ENCODE assay signal across 8 mouse cellular contexts in the genomic region with DNA sequence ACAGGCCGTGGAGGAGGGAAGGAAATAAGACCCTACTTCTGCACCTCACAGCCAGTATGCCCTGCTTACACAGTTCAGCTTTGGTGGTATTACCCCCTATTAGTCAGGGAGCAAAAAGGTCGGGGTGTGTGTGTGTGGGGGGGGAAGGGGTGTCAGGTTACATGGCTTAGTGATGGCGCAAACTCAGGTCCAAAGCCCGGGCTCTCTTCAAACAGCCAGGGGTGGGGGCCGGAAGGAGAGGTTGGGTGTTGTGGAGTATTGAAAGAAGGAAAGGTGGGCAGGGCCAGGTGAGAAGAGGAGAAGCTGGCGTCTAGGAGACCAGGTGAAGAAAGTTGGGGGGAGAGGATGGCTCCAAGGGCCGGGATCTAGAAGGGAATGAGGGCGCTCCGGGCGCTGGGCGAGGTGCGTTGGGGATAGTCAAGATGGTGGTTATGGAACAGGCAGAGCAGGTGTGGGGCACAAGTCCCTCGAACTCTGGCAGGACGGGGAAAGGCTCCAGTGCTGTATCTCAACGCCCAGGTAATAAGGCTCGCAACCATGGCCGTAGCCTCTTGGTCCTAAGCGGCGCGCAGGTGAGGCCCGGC. TPM values are rescaled to one million over a fixed set of nuclear protein-coding genes. Genes with fewer than 3 reads are reported as not detected.
DNase-seq lines count a peak whose midpoint lies in the region; ATAC-seq and TF ChIP-seq lines count a peak whose summit lies in the region.

No protein-coding gene starts in this region.

- H3K27me3 ChIP-seq in intestine, postnatal 0 days (replicated peaks; ENCODE audit: control insufficient read depth, insufficient read depth, low read length), result no peaks in the 10 kb centered on the region
- no peaks in the 10 kb centered on the region for H3K27me3 ChIP-seq in lung, embryonic 16.5 days (ENCODE audit: control insufficient read depth, insufficient read depth, low read depth, low read length)
- H3K27me3 ChIP-seq in stomach, embryonic 14.5 days (ENCODE audit: control insufficient read depth, insufficient read depth, low read length), result no peaks in the 10 kb centered on the region

- peak overlapping the region; percentile 75 for H3K4me3 ChIP-seq in intestine, postnatal 0 days (ENCODE audit: low read depth, low read length)
- H3K4me3 ChIP-seq in lung, embryonic 16.5 days (ENCODE audit: low read length), result peak overlapping the region; percentile 86
- peak overlapping the region; percentile 79 for H3K4me3 ChIP-seq in stomach, embryonic 14.5 days (ENCODE audit: low read depth, low read length)

- H3K27ac ChIP-seq in intestine, postnatal 0 days (ENCODE audit: low read depth, low read length), result peak overlapping the region; percentile 77
- H3K27ac ChIP-seq in lung, embryonic 16.5 days (ENCODE audit: low read length), result peak overlapping the region; percentile 99
- peak overlapping the region; percentile 100 for H3K27ac ChIP-seq in stomach, embryonic 14.5 days (ENCODE audit: low read length)

- no peaks in the 10 kb centered on the region for H3K9me3 ChIP-seq in intestine, postnatal 0 days (ENCODE audit: control insufficient read depth)
- H3K9me3 ChIP-seq in lung, embryonic 16.5 days (ENCODE audit: control insufficient read depth, low read length), result no peaks in the 10 kb centered on the region
- no peaks in the 10 kb centered on the region for H3K9me3 ChIP-seq in stomach, embryonic 14.5 days (ENCODE audit: control insufficient read depth, low read depth, low read length)

- peak; percentile 58 for DNase-seq in kidney, adult 11 months
- DNase-seq in kidney, adult 18-20 months, result no peak
- DNase-seq in embryo, embryonic 9.5 days (ENCODE audit: extremely low spot score), result peak; percentile 71
- no peak for DNase-seq in gastrocnemius, adult 8-10 months (ENCODE audit: low spot score in 2 of 2)
- no peak for DNase-seq in thymus, postnatal 36 days

- H3K9ac ChIP-seq in intestine, postnatal 0 days (ENCODE audit: low read depth, low read length), result peak overlapping the region; percentile 75
- H3K9ac ChIP-seq in lung, embryonic 16.5 days (ENCODE audit: low read length), result peak overlapping the region; percentile 97
- H3K9ac ChIP-seq in stomach, embryonic 14.5 days (replicated peaks; ENCODE audit: low read depth, low read length), result peak overlapping the region; percentile 92

- WGBS in intestine, postnatal 0 days, result 2% methylated on average over 21 of the region's 21 CpGs
- 2% methylated on average over 21 of the region's 21 CpGs for WGBS in lung, embryonic 16.5 days
- WGBS in stomach, embryonic 14.5 days, result 2% methylated on average over 19 of the region's 21 CpGs

- no peak for TF ChIP-seq CTCF in intestine, postnatal 0 days (IDR thresholded peaks at IDR 0.05; ENCODE audit: low read depth)

- peaks cover 14% of the 10 kb centered on the region for H3K36me3 ChIP-seq in intestine, postnatal 0 days (ENCODE audit: control insufficient read depth, insufficient read depth)
- H3K36me3 ChIP-seq in lung, embryonic 16.5 days (ENCODE audit: control insufficient read depth, insufficient read depth, low read length), result peaks cover 6% of the 10 kb centered on the region
- peaks cover 12% of the 10 kb centered on the region for H3K36me3 ChIP-seq in stomach, embryonic 14.5 days (ENCODE audit: control insufficient read depth, insufficient read depth, low read length)

- peak; percentile 71 for ATAC-seq in intestine, postnatal 0 days
- peak; percentile 46 for ATAC-seq in lung, embryonic 16.5 days (ENCODE audit: low read depth)
- peak; percentile 57 for ATAC-seq in stomach, embryonic 14.5 days (ENCODE audit: insufficient number of reproducible peaks, insufficient read depth, low FRiP score, low read depth)

- peaks cover 6% of the 10 kb centered on the region; the same call in 1 of the 2 replicates for H3K4me1 ChIP-seq in intestine, postnatal 0 days (replicated peaks; ENCODE audit: control insufficient read depth, insufficient read depth, low read length)
- peaks cover 60% of the 10 kb centered on the region for H3K4me1 ChIP-seq in lung, embryonic 16.5 days (replicated peaks; ENCODE audit: control insufficient read depth, insufficient read depth, low read length)
- peaks cover 35% of the 10 kb centered on the region for H3K4me1 ChIP-seq in stomach, embryonic 14.5 days (ENCODE audit: control insufficient read depth, insufficient read depth, low read length)

- peak overlapping the region; percentile 98 for H3K4me2 ChIP-seq in intestine, postnatal 0 days (replicated peaks; ENCODE audit: low read depth)
- H3K4me2 ChIP-seq in lung, embryonic 16.5 days (ENCODE audit: low read depth, low read length), result peak overlapping the region; percentile 87
- peak overlapping the region; percentile 81 for H3K4me2 ChIP-seq in stomach, embryonic 14.5 days (replicated peaks; ENCODE audit: low read depth, low read length)

RNA-seq across cellular contexts. Expression of gene Plxnb1, which starts 0.5 kb away (rescaled TPM):
- polyA plus RNA-seq in intestine, postnatal 0 days (2015; fragmentation: Nextera tagmentation; extraction: Ambion mirVana), result 1.3 and 1.6 TPM in 2 replicates
- 17.4 and 18.6 TPM in 2 replicates for polyA plus RNA-seq in lung, embryonic 16.5 days (2015; fragmentation: Nextera tagmentation; extraction: Ambion mirVana)
- polyA plus RNA-seq in stomach, embryonic 14.5 days (2014; fragmentation: Nextera tagmentation; extraction: Ambion mirVana), result 15.8 and 17.5 TPM in 2 replicates
- under 1 TPM; 0.58 to 0.87 (median 0.74) TPM for total RNA-seq in gastrocnemius, adult 8-10 months (2022)

RNA-seq across cellular contexts. Expression of gene Tma7, which starts 12.3 kb away (rescaled TPM):
- polyA plus RNA-seq in intestine, postnatal 0 days (2015; fragmentation: Nextera tagmentation; extraction: Ambion mirVana), result 683 and 718 TPM in 2 replicates
- 524 and 545 TPM in 2 replicates for polyA plus RNA-seq in lung, embryonic 16.5 days (2015; fragmentation: Nextera tagmentation; extraction: Ambion mirVana)
- polyA plus RNA-seq in stomach, embryonic 14.5 days (2014; fragmentation: Nextera tagmentation; extraction: Ambion mirVana), result 633 and 676 TPM in 2 replicates
- total RNA-seq in gastrocnemius, adult 8-10 months (2022), result 100 to 1,000 TPM; 297 to 369 (median 354) TPM

RNA-seq across cellular contexts. Expression of gene Ccdc51, which starts 12.4 kb away (rescaled TPM):
- polyA plus RNA-seq in intestine, postnatal 0 days (2015; fragmentation: Nextera tagmentation; extraction: Ambion mirVana), result 12.1 and 12.7 TPM in 2 replicates
- polyA plus RNA-seq in lung, embryonic 16.5 days (2015; fragmentation: Nextera tagmentation; extraction: Ambion mirVana), result 11.2 and 13.1 TPM in 2 replicates
- 12.9 and 13.1 TPM in 2 replicates for polyA plus RNA-seq in stomach, embryonic 14.5 days (2014; fragmentation: Nextera tagmentation; extraction: Ambion mirVana)
- 1 to 10 TPM; 6.7 to 8.6 (median 7.8) TPM for total RNA-seq in gastrocnemius, adult 8-10 months (2022)

RNA-seq across cellular contexts. Expression of gene Atrip, which starts 20.7 kb away (rescaled TPM):
- 7.5 and 8.9 TPM in 2 replicates for polyA plus RNA-seq in intestine, postnatal 0 days (2015; fragmentation: Nextera tagmentation; extraction: Ambion mirVana)
- polyA plus RNA-seq in lung, embryonic 16.5 days (2015; fragmentation: Nextera tagmentation; extraction: Ambion mirVana), result 22.8 and 24.7 TPM in 2 replicates
- polyA plus RNA-seq in stomach, embryonic 14.5 days (2014; fragmentation: Nextera tagmentation; extraction: Ambion mirVana), result 27.2 and 29.3 TPM in 2 replicates
- total RNA-seq in gastrocnemius, adult 8-10 months (2022), result 10 to 100 TPM in 3 of 4 experiments, 1 to 10 TPM in 1; 8.7 to 11.5 (median 10.7) TPM

RNA-seq across cellular contexts. Expression of gene Trex1, which starts 35.1 kb away (rescaled TPM):
- 16.1 and 17.1 TPM in 2 replicates for polyA plus RNA-seq in intestine, postnatal 0 days (2015; fragmentation: Nextera tagmentation; extraction: Ambion mirVana)
- polyA plus RNA-seq in lung, embryonic 16.5 days (2015; fragmentation: Nextera tagmentation; extraction: Ambion mirVana), result 12.1 and 13.2 TPM in 2 replicates
- 11.6 and 12.2 TPM in 2 replicates for polyA plus RNA-seq in stomach, embryonic 14.5 days (2014; fragmentation: Nextera tagmentation; extraction: Ambion mirVana)
- 10 to 100 TPM; 11.4 to 17.2 (median 13.0) TPM for total RNA-seq in gastrocnemius, adult 8-10 months (2022)

Comparison
In these comparisons a context has a peak if more than half of its experiments do, and no peak if none do; other contexts are left out.
1. DNase-seq: peak in kidney, adult 11 months (single experiment) and embryo, embryonic 9.5 days (single experiment); none in kidney, adult 18-20 months (single experiment), gastrocnemius, adult 8-10 months (0 of 2) and thymus, postnatal 36 days (0 of 2).
2. Peak in every context shown above with its lines, with median percentiles within 50 percentile points of each other: ATAC-seq, H3K27ac ChIP-seq, H3K4me2 ChIP-seq, H3K4me3 ChIP-seq and H3K9ac ChIP-seq.